Mouse (Mus musculus): Measurements from ENCODE around the gene Ntn5.
"Not testable (repeated sequence)": the region's sequence is repeated elsewhere in the genome, so short reads cannot be mapped to it uniquely, and the experiment has no call there.

The Ntn5 gene

DNA sequence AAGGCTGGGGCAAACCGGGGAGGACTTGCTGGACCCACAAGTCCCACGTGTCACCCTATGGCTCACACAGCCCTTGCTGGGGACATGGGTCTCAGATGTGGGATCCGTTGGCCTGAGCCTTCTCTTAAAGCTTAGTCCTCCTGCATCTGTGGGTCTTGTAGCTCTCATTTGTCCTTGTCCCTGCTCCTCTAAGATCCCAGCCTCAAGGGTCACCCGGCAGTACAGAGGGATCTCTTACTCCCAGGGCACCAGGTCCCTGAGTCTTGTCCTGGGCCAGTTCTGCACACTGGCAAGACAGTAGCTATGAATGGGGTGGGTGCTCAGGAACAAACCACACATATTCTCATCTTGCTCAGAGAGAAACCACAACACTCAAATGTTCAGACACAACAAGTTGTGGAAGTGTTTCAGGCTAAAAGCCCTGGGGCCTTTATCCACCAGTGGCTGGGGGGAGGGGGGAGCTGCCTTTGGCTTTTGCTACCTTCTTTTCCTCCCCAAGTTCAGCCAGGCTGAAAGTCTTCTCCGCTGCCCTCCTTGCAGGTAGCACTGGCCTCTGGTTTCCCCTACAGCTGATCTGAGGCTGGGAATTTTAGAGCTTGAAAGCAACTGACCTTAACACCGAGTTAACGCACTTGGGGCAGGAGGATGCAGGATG is at the start of gene Ntn5:
Gene Ntn5 (plus strand): TSS at position 627 of the 655 bp plus-strand sequence.
- DNase-seq (ENCODE audit: low read depth, low spot score) = no peak

DNA sequence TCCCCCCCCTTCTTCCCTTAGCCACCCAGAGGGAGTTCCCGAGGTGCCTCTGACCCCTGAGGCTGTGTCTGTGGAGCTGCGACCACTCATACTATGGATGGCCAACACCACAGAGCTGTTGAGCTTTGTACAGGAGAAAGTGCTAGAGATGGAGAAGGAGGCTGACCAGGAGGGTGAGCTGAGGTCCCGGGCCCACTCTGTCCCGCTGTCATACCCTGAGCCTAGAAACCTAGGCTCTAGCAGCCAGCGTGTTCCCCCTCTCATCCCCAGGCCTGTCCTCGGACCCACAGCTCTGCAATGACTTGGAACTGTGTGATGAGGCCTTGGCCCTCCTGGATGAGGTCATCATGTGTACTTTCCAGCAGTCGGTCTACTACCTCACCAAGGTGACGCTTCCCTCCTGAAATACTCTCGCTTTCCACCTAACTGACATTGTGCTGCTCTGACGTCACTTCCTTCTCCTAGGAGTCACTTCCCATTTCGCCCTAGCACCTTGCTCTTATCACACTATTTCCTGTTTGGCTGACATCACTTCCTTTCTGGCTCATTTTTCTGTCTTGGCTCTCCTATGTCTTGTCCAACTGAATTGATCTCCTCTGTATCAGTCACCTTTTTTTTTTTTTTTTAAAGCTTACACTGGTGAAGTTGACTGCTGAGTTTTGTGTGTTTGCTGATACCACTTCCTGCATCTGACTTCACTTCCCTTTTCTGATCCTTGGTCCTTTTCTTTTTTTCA is 48.7 kb upstream of the Ntn5 start:
- peak; percentile 51 for DNase-seq (ENCODE audit: low read depth, low spot score)

DNA sequence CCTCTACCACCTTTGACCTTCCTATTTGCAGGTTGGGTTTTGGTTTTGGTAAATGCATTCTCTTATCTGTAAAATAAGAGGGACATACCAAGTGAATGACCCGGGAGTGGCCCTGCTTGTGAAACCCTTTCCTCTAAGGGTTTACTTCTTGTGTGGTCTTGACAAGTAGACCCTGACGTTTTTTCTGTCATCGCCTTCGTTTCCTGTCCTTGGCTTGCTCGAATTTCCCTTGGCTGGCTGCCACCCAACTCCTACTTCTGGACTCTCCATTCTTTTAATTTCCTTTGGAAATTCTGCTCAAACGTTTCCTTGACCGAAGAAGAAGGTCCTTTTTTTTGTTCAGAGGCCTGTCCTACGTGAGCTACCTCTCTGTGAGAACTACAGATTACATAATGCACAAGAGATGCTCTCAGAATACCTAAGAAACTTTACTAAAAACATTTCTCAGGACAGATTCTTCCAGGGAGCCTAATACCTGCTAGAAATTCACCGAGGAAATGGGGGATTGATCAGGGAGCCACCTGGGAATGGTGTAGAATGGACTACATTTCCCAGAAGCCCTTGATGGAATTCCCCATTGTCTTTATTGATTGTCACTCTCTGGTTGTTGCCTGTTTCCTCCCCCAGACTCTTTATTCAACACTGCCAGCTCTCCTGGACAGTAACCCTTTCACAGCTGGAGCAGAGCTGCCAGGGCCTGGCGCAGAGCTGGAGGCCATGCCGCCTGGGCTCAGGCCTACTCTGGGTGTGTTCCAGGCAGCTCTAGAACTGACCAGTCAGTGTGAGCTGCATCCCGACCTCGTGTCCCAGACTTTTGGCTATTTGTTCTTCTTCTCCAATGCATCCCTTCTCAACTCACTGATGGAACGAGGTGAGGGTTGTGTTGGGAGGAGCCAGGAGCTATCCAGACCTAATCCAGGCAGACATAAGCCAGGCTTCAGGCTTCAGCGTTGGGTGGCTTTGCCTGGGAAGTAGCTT is 47.8 kb upstream of the Ntn5 start:
- no peak for DNase-seq (ENCODE audit: low read depth, low spot score)

DNA sequence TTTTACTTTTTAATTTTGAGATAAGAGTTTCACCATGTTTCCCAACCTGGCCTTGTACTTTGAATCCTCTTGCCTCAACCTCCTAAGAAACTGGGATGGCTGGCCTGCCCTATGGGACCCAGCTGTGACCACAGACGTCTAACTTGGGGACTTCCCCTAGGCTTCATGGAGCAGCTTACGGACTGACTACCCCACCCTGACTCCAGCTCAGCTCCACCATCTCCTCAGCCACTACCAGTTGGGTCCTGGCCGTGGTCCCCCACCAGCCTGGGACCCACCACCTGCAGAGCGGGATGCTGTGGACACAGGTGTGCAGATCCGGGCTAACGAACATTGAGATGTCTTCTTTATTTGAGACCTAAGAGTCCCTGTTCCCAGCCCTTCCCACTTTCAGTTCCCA is 46.1 kb upstream of the Ntn5 start:
- DNase-seq (ENCODE audit: low read depth, low spot score) = no peak

DNA sequence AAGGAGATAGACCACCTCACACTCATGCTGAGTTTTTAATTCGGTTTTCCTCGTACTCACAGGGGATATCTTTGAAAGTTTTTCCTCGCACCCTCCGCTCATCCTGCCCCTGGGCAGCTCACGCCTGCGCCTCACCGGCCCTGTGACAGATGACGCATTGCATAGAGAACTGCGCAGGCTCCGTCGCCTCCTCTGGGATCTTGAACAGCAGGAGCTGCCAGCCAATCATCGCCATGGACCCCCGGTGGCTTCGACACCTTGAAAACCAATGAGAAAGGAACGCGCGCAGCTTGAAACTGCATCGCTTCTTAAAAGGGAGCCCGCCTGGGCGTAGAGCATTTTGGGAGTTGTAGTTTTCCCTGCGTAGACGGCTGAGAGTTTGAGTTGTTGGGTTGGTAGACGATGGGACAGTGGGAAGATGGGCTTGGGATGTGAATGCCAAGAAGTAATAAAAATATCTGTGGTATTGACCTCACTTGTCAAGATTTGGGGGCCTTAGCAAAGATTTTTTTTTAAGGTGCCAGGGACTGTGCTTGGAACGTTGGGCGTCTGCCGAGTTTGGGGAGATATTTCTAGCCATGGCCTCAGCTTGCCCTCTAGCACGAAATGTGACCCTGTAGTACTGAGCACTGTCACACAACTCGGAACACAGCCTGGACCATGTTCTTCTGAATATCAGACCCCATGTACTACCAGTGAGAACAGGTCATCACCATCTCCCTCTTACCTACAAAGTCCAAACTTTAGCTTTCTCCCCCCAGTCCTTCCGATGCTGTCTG is 45.0 kb upstream of the Ntn5 start:
- no peak for DNase-seq (ENCODE audit: low read depth, low spot score)

DNA sequence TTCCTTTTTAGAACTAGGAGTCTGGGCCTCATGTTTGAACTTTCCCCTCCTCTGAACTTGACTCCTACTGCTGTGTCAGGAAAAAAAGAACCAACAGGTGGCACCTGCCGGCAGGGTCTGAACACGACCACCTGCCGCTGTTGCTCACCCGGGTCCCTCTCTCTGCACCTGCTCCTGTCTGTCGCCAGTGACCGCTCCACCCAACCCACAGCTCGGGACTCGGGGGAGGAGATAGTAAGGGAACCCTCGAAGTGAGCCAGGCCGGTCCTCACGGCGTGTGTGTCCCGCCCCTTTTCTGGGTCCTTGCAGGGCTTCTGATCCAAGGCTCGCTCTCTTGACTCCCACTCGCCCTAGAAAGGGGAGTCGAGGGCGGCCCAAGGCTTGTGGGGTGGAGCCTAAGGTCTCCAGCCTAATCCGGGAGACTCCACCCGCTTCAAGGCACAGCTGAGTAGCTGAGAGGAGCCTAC is 44.2 kb upstream of the Ntn5 start, which contains the start of gene Mamstr:
Gene Mamstr (plus strand): TSS at position 417 of the 467 bp plus-strand sequence.
- no peak for DNase-seq (ENCODE audit: low read depth, low spot score)

DNA sequence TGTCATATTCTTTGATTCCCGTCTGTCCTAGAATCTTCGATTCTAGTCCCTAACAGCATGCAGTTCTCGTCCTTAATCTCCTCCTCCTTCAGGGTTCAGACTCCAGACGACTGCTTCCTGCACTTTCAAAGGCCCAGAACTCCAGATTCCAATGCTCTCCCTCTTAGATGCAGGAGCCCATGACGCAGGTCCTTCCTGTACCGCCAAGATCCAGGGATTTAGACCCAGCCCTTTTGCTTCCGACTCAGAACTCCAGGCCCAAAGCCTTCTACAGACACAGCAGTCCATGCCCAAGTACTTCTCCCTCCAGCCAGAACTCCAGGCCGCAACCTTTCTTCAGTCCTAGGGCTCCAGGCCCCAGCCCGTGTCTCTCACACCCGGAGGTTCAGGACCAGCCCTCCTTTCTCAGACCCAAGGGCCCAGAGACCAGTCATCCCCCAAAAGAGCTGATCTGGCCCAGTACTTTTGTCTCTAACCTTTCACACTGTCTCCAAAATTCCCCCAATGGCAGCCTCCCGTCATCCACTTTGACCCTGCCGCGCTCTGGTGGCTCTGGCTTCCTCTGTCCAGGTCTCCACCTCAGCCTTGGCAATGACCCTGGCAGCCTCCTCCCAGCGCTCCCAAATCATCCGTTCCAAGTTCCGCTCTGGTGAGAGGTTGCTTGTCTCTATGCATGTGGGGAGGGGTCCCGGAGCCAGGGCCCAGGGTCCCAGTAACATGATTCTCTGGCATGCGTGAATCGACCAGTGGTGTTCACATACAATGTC is 43.4 kb upstream of the Ntn5 start:
- no peak for DNase-seq (ENCODE audit: low read depth, low spot score)

DNA sequence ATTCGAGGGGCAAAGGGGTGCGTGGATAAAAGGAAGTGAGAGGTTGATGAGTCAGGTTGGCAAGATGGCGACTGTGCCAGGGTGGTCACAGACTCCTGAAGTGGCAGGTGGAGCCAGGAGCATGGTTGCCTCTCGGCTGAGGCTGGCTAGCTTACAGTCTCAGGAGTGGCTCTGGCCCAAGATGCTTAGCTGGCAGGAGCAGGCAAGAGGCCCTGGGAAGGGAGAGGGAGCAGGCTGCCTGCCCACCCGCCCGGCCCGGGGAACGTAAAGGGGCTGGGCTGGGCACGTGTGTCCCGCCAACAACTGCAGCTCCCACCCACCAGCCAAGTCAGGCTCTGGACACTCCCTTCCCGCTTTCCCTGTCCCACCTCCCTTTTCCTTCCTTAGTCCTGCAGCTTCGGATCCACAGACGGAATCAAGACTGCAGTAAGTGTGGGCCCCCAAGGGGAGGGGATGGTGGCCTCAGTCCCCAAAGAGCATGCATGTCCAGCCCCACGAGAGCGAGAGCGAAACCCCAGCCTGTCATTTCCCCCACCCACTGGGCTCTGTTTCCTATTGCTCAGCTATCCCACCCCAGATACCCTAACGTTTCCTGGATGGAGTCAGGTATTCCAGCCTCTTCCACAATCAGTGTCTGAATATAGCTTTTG is 42.3 kb upstream of the Ntn5 start:
- no peak for DNase-seq (ENCODE audit: low read depth, low spot score)

DNA sequence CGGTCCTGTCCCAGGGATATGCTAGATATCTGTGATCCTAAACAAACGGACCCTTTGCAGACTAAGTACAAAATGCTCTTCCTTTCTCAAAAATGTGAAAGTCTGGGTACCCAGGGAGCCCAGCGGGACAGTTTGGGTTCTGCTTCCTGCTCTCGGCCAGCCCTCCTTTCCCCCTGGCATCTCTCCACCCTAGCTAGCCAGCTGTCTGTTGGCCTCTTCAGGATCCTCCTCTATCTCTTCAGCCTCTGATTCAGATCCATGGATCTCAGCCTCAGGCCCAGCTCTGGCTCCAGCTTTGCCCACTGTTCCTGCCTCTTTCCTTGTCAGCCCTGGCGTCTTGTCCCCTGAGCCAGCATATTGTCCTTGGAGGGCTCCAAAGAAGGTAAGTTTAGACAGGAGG is 41.7 kb upstream of the Ntn5 start:
- DNase-seq (ENCODE audit: low read depth, low spot score) = no peak

DNA sequence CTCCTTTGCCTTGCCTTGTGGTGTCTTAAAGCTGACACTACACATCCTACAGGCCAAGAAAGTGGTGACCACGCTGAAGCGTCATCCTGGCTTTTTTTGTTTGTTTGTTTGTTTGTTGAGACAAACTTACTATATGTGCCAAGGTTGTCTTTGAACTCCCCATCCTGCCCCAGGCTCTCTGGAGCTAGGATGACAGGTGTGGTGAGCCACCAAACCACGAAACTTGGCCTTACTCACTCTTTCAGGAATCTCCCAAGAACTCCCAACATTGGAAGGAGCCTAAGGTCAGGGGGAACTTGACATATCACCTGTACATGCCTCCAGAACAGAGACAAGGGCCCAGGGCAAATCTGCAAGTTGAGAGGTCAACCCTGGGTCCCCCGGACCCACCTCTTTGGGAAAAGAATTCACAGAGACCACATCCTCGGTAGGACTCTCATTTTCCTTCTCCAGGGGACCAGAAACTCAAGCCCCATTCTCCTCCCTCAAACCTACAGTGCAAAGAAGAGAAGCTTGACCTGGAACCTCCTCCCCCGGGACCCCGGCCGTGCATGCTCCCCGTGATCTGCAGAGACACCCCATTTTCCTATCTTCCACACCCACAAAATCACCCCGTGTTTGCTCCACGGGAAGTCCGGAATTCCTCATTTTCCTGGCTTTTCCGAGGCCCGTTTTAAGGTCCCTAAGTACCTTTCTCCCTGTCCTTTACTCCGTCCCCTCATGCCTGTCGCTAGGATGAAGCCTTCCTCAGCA is 41.1 kb upstream of the Ntn5 start:
- no peak for DNase-seq (ENCODE audit: low read depth, low spot score)

DNA sequence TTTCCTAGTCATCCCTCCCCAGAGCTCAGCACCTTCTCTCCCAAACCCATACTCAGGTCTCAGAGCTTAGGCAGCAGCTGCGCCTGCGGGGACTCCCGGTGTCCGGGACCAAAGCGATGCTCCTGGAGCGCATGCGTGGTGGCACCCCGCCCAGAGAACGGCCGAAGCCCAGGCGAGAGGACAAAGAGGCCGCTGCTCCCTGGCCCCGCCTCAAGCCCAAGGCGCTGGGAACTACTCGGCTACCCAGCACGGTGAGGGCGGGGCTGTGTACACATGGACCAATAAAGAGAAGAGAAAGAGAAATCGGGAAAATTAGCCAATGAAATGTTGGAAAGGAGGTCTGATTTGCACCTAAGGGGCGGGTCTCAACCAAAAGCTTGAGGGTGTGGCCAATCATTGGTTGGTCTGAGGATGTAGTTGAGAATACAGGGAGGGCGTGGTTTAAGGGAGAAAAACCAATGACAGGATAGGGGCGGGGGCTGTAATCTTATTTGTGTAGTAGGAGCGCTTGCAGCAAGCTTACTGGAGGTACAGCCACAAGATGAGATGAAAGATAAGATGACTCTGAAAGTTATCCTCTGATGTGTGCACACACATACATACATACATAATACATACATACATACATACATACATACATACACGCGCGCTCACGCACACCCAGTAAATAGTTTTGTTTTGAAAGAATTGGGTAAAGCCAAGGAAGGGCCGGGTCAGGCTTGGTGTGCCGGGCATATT is 40.2 kb upstream of the Ntn5 start:
- peak; percentile 94 for DNase-seq (ENCODE audit: low read depth, low spot score)

DNA sequence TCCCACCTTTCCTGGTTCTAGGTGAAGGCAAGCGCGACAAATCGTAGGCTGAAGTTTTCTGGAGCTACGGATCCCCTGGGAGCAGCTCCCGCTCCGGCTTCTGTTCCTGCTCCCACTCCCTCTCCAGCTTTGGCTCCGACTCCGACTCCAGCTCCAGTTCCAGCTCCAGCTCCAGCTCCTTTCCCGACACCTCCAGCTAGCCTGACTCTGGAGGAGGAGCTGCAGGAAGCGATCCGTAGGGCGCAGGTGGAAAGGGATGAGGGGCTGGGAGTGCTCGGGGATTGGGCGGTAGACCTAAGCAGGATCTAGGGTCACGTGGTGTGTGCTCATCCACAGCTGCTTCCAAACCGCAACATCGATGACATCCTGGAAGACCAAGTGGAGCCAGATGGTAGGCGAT is 39.6 kb upstream of the Ntn5 start:
- no peak for DNase-seq (ENCODE audit: low read depth, low spot score)

DNA sequence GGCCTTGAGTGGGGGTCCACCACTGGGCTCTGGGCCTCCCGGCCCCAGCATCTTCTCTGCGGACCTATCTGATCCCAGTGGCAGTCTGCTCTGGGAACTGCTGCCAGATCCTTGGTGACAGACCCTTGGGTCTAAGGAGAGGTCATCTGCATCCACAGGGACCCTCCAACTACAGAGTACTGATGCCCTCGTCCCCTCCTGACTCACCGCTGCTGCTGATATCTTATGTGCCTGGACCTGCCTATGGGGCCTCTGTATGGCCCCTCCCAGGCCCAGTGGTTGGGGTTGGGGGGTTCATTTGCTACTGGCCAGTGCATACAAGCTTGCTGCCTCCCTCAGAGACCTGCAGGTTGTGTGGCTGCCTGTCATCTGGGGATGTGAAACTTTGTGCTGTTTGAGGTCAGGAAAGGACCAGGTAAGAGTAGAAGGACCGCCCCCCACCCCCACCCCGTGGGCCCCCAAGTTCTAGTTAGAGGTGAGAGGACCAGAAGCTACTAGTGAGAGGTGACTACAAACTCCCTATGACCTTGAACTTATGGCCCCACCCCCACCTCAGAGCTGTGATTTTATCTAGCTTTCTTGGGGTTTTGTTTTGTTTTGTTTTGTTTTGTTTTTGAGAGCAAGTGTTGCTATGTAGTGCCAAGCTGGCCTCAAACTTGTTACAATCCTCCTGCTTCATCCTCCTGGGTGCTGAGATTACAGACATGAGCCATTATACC is 38.8 kb upstream of the Ntn5 start:
- DNase-seq (ENCODE audit: low read depth, low spot score) = peak; percentile 59

DNA sequence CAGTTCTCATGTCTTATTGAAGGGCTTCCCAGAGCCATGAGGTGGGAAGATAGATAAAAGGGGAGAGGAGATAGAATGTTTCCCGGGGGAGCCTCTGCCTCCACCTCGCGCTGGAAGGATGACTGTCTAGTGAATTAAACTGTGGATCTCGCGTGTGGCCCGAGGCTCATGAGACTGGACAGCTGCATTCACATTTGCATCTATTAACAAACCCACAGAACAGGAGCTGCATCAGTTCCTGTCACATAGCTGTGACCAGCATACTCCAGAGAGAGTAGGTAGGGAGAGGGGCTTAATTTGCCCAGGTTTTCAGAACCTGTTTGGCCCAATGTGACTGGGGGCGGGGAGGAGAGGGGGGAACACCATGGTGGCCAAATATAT is 38.2 kb upstream of the Ntn5 start:
- no peak for DNase-seq (ENCODE audit: low read depth, low spot score)

DNA sequence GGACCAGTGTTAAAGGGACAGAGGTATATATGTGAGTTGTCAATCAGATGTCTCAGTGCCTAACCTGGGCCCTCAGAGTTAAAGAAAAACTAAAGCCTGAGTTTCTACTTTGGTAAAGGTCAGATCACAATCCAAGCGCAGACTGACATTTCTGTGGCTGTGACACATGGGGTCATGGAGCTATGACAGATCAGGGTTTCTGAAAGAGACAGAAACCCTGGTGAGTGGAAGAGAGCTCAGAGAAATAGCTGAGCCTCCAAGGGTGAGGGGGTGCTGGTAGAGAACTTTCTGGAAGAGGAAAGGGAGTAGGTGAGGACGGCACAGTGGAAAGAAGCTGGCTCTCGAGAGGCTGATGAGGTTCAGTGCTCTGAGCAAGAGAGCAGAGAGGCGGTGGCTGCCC is 37.2 kb upstream of the Ntn5 start:
- DNase-seq (ENCODE audit: low read depth, low spot score) = no peak

DNA sequence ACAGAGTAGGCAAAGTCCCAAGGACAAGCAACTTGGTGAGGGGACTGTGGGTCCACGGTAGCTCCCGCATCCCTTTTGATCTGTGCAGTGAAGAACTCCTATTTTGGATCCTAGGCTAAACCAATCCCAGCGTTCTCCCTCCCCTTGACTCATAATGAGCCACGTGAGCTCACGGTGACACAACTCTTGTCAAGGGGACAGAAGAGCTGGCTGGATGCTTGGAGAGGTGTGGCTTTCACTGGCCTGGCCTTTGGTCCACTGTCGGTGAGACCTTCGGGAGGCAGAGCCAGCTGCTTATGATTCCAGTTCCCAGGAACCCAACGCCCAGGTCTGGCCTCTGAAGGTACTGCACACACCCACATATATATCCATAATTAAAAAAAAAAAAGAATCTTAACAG is 34.5 kb upstream of the Ntn5 start:
- no peak for DNase-seq (ENCODE audit: low read depth, low spot score)

DNA sequence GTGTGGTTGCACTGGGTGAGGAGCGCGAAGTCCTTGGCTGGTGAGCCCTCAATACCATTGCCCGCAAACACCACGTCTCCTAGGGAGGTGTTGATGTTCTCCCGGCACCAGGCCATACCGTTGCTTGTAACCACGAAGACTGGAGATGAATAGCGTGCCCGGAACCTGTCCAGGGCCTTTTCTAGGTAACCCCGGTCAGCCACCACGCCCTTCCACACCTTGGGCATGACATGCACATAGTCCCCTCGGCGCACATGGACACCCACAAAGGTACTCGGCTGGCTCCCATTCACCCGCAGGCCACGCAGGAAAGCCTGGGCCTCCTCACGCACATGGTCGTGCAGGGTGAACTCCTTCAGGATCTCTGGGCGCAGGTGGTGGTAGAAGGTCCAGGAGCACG is 33.3 kb upstream of the Ntn5 start:
- DNase-seq (ENCODE audit: low read depth, low spot score) = not testable (repeated sequence)

All from CD4-positive, CD25-positive, alpha-beta regulatory T cell, adult 2 months (primary cell).